Comparison of ENCODE assay signal across 8 mouse cellular contexts in genomic region chr4:148040933-148041610, GRCm38 (mm10). TPM values are rescaled to one million over a fixed set of nuclear protein-coding genes. Genes with fewer than 3 reads are reported as not detected.
DNase-seq lines count a peak whose midpoint lies in the region; ATAC-seq lines count a peak whose summit lies in the region.

No protein-coding gene starts in this region.

- H3K4me3 ChIP-seq in forebrain, embryonic 11.5 days (ENCODE audit: low read depth, low read length), result peak overlapping the region; percentile 40
- peak overlapping the region; percentile 51 for H3K4me3 ChIP-seq in stomach, embryonic 15.5 days (replicated peaks)

- H3K27me3 ChIP-seq in forebrain, embryonic 11.5 days (ENCODE audit: control insufficient read depth, insufficient read depth, low read length), result no peaks in the 10 kb centered on the region
- no peaks in the 10 kb centered on the region for H3K27me3 ChIP-seq in stomach, embryonic 15.5 days (replicated peaks)

- no peaks in the 10 kb centered on the region; the same call in 1 of the 2 replicates for H3K36me3 ChIP-seq in forebrain, embryonic 11.5 days (ENCODE audit: control insufficient read depth, insufficient read depth, low read length)
- 0 out of 2 replicates have a peak, but pooled peaks cover 9% of the 10 kb centered on the region for H3K36me3 ChIP-seq in stomach, embryonic 15.5 days

- peaks cover 13% of the 10 kb centered on the region for H3K4me1 ChIP-seq in forebrain, embryonic 11.5 days (replicated peaks; ENCODE audit: control insufficient read depth, insufficient read depth, low read length)
- peaks cover 27% of the 10 kb centered on the region for H3K4me1 ChIP-seq in stomach, embryonic 15.5 days

- peak overlapping the region; percentile 64 for H3K9ac ChIP-seq in forebrain, embryonic 11.5 days (ENCODE audit: low read length)
- peak overlapping the region; percentile 39 for H3K9ac ChIP-seq in stomach, embryonic 15.5 days

- no peak for ATAC-seq in CD4-positive, CD25-positive, alpha-beta regulatory T cell, adult 4 months
- ATAC-seq in forebrain, embryonic 11.5 days (replicated peaks; ENCODE audit: low FRiP score), result peak; percentile 45
- ATAC-seq in stomach, embryonic 15.5 days (ENCODE audit: insufficient read depth, low FRiP score, low read depth), result peak; percentile 59

- DNase-seq in CD4-positive, CD25-positive, alpha-beta regulatory T cell, adult 2 months (ENCODE audit: low read depth, low spot score), result peak; percentile 50
- peak; percentile 71 for DNase-seq in c-Kit-negative CD71-positive TER-119-positive erythroid progenitor cells, embryonic 14.5 days (ENCODE audit: low read depth, low spot score)
- peak; percentile 84 for DNase-seq in forebrain, embryonic 11.5 days (ENCODE audit: low spot score)
- DNase-seq in heart, postnatal 25 days (ENCODE audit: low spot score), result peak; percentile 73
- DNase-seq in left cerebral cortex, postnatal 36 days (ENCODE audit: low spot score in 2 of 2), result peak; percentile 45 to 57
- peak; percentile 86 for DNase-seq in mesoderm, embryonic 11.5 days (ENCODE audit: low read depth, low spot score)

- under 1% methylated on average over 19 of the region's 19 CpGs for WGBS in forebrain, embryonic 11.5 days
- WGBS in stomach, embryonic 15.5 days, result under 1% methylated on average over 19 of the region's 19 CpGs

- H3K4me2 ChIP-seq in forebrain, embryonic 11.5 days (ENCODE audit: low read depth, low read length, severe bottlenecking), result peak overlapping the region; percentile 52
- H3K4me2 ChIP-seq in stomach, embryonic 15.5 days, result peak overlapping the region; percentile 83

- no peaks in the 10 kb centered on the region for H3K9me3 ChIP-seq in forebrain, embryonic 11.5 days (ENCODE audit: control insufficient read depth, low read length)
- no peaks in the 10 kb centered on the region for H3K9me3 ChIP-seq in stomach, embryonic 15.5 days

- intact Hi-C loops in heart, postnatal 25 days (cut with DNase I), result no loop called here
- intact Hi-C loops in left cerebral cortex, postnatal 36 days (cut with DNase I), result no loop called here

- H3K27ac ChIP-seq in forebrain, embryonic 11.5 days (ENCODE audit: low read depth, low read length), result peak overlapping the region; percentile 70
- H3K27ac ChIP-seq in stomach, embryonic 15.5 days, result peak overlapping the region; percentile 83

RNA-seq across cellular contexts. Expression of gene Mthfr, which starts 2.2 kb away (rescaled TPM):
- 10 to 100 TPM in 1 of 2 experiments, 1 to 10 TPM in 1; 6.8 to 23.1 TPM for polyA plus RNA-seq in CD4-positive, CD25-positive, alpha-beta regulatory T cell, adult 4 months (2017; shearing (Covaris generic))
- polyA plus RNA-seq in forebrain, embryonic 11.5 days (2014; fragmentation: Nextera tagmentation; extraction: Ambion mirVana), result 25.5 and 27.6 TPM in 2 replicates
- total RNA-seq in heart, postnatal 25 days (2021), result 10 to 100 TPM in 1 of 2 experiments, 1 to 10 TPM in 1; 9.7 to 11.3 TPM
- total RNA-seq in left cerebral cortex, postnatal 36 days (2021), result 10 to 100 TPM; 26.6 to 38.0 TPM
- polyA plus RNA-seq in stomach, embryonic 15.5 days (2015; fragmentation: Nextera tagmentation; extraction: Ambion mirVana), result 16.7 and 20.9 TPM in 2 replicates

RNA-seq across cellular contexts. Expression of gene Clcn6, which starts 2.5 kb away (rescaled TPM):
- 1 to 10 TPM; 4.2 to 5.5 TPM for polyA plus RNA-seq in CD4-positive, CD25-positive, alpha-beta regulatory T cell, adult 4 months (2017; shearing (Covaris generic))
- 14.6 and 15.5 TPM in 2 replicates for polyA plus RNA-seq in forebrain, embryonic 11.5 days (2014; fragmentation: Nextera tagmentation; extraction: Ambion mirVana)
- total RNA-seq in heart, postnatal 25 days (2021), result 1 to 10 TPM; 8.6 to 8.7 TPM
- 10 to 100 TPM; 77.1 to 79.7 TPM for total RNA-seq in left cerebral cortex, postnatal 36 days (2021)
- 5.1 and 6.1 TPM in 2 replicates for polyA plus RNA-seq in stomach, embryonic 15.5 days (2015; fragmentation: Nextera tagmentation; extraction: Ambion mirVana)

RNA-seq across cellular contexts. Expression of gene Nppa, which starts 40.5 kb away (rescaled TPM):
- not detected for polyA plus RNA-seq in CD4-positive, CD25-positive, alpha-beta regulatory T cell, adult 4 months (2017; shearing (Covaris generic))
- 0.29 TPM in 1 of 2 replicates, not detected in the other for polyA plus RNA-seq in forebrain, embryonic 11.5 days (2014; fragmentation: Nextera tagmentation; extraction: Ambion mirVana)
- 1,000 to 10,000 TPM; 2,183 to 2,475 TPM for total RNA-seq in heart, postnatal 25 days (2021)
- not detected for total RNA-seq in left cerebral cortex, postnatal 36 days (2021)
- polyA plus RNA-seq in stomach, embryonic 15.5 days (2015; fragmentation: Nextera tagmentation; extraction: Ambion mirVana), result 2.4 and 2.6 TPM in 2 replicates

RNA-seq across cellular contexts. Expression of gene Agtrap, which starts 46.8 kb away (rescaled TPM):
- polyA plus RNA-seq in CD4-positive, CD25-positive, alpha-beta regulatory T cell, adult 4 months (2017; shearing (Covaris generic)), result 10 to 100 TPM; 19.0 to 20.0 TPM
- polyA plus RNA-seq in forebrain, embryonic 11.5 days (2014; fragmentation: Nextera tagmentation; extraction: Ambion mirVana), result 15.0 and 15.6 TPM in 2 replicates
- 10 to 100 TPM; 43.0 to 43.5 TPM for total RNA-seq in heart, postnatal 25 days (2021)
- 1 to 10 TPM; 5.9 to 7.7 TPM for total RNA-seq in left cerebral cortex, postnatal 36 days (2021)
- polyA plus RNA-seq in stomach, embryonic 15.5 days (2015; fragmentation: Nextera tagmentation; extraction: Ambion mirVana), result 13.7 and 14.1 TPM in 2 replicates

RNA-seq across cellular contexts. Expression of gene Nppb, which starts 55.5 kb away (rescaled TPM):
- not detected for polyA plus RNA-seq in CD4-positive, CD25-positive, alpha-beta regulatory T cell, adult 4 months (2017; shearing (Covaris generic))
- not detected in 2 replicates for polyA plus RNA-seq in forebrain, embryonic 11.5 days (2014; fragmentation: Nextera tagmentation; extraction: Ambion mirVana)
- 100 to 1,000 TPM; 169 to 448 TPM for total RNA-seq in heart, postnatal 25 days (2021)
- total RNA-seq in left cerebral cortex, postnatal 36 days (2021), result not detected
- 0.23 TPM in 1 of 2 replicates, not detected in the other for polyA plus RNA-seq in stomach, embryonic 15.5 days (2015; fragmentation: Nextera tagmentation; extraction: Ambion mirVana)
